Mouse (Mus musculus): Measurements from ENCODE around the gene Ankrd40.

Ankrd40 gene

DNA sequence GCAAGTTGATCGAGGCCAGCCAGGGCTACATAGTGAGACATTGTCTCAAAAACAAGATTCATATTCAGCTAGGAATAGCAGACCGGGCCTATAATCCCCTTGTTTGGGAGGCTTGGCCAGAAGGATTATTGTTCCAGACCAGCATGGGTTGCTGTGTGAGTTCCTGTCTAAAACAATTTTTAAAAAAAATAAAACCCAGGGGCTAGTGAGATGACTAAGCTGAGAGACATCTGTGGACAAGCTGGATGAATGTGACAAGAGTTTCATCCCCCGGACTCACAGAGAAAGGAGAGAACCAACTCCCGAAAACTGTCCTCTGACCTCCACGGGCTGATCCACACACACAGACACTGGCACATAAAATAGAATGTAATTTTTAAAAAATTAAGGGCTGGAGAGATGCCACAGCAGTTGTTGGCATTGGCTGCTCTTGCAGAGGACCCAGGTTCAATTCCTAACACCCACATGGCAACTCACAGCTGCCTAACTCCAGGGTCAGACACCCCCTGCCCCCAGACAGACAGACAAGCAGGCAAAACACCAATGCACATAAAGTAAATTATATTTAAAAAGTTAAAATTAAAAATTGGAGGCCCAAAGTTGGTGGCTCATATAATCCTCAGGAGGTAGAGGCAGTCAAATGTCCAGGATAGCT lies 4.4 kb upstream of the Ankrd40 start:
- no peak for DNase-seq (ENCODE audit: low read depth, low spot score)

GRCm38 (mm10) chr11:94324618-94325017 lies 3.2 kb upstream of the Ankrd40 start:
- DNase-seq (ENCODE audit: low read depth, low spot score) = no peak

- peak; percentile 42 for DNase-seq (ENCODE audit: low read depth, low spot score)
These were observed 815 bp upstream of the Ankrd40 start for GRCm38 (mm10) chr11:94326961-94327411.

DNA sequence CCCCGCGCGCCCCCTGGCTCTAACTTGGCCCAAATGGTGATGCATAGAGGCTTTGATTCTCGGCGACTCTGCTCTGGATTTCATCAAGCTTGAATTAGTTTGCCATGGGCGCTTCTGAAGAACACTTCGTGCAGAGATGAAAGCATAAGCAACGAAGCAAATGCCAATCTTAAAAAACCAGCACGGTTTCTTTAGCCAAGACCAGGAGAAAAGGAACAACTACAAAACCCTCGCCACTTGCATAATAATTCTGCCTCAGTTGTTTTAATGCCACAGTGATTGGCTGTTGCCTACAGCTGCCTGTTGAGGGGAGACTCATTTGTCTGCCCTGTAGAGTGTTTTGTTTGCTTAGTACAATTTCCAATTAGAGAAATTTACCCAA lies 834 bp downstream of the Ankrd40 start:
- DNase-seq (ENCODE audit: low read depth, low spot score) = no peak

DNA sequence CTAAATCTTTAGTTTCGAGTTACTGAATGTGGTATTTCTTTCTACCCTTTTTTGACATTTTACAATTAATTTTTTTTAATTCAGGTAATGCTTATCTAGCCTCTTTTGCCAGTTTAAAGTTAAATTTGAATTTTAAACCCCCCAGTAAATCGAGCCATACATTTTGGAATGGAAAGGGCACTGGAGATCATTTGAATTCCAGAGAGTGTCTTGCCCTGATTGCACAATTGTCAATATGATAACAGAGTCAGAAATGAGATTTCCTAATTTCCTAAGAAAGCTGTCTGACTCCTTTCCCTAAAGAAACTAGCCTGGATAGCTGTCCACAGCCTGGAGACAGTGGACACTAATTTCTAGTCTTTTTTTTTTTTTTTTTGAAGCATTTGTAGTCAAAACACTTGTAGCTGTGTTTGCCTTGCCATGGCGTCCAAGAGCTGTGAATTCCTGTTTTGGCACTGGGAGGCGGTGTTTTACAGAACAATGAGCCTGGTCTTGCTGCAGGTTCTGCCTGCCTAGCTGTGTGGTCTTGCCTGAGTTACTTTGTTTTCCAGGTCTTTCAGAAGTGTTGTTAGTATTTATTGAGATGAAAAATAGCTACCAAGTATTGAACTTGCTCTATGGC lies 1.6 kb downstream of the Ankrd40 start:
- DNase-seq (ENCODE audit: low read depth, low spot score) = peak; percentile 46

DNA sequence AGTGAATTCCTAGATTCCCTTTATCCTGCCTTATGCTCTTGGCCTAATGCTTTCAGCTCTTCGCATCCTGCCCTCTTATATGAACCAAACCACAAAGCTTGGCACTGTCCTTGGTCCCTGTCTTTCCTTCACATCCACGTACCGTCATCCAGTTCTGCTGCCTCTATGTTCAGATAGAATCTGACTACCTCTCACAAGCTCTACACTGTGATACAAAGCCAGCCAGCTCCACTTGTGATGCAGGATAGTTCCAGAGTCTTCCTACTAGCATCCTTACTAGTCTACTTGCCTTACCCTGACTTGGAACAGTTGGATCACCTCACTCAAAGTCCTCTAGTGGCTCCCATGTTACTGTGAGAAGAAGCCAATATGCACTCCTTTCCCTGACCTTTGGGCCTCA lies 2.4 kb downstream of the Ankrd40 start:
- no peak for DNase-seq (ENCODE audit: low read depth, low spot score)

- DNase-seq (ENCODE audit: low read depth, low spot score) = no peak
These were observed 4.9 kb downstream of the Ankrd40 start for GRCm38 (mm10) chr11:94332726-94333125.

- DNase-seq (ENCODE audit: low read depth, low spot score) = no peak
These were observed 6.7 kb downstream of the Ankrd40 start for GRCm38 (mm10) chr11:94334386-94334968.

DNA sequence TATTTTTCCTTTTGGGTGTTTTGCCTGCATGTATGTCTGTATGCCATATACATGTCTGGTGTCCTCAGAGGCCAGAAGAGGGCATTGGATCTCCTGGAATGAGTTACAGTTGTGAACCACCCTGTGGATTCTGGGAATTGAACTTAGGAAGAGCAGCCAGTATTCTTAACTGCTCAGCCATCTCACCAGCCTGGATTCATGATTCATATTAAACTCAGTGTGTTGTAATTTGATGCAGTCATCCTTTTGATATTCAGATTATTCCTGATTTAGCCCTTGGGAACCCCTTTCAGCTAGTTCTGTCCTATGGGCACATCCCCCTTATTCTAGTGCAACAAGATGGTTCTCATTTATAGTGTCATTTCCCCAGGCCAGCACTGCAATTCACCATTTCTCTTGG lies 8.8 kb downstream of the Ankrd40 start:
- no peak for DNase-seq (ENCODE audit: low read depth, low spot score)

- DNase-seq (ENCODE audit: low read depth, low spot score) = no peak
These were observed 10.5 kb downstream of the Ankrd40 start for GRCm38 (mm10) chr11:94338347-94338746.

DNA sequence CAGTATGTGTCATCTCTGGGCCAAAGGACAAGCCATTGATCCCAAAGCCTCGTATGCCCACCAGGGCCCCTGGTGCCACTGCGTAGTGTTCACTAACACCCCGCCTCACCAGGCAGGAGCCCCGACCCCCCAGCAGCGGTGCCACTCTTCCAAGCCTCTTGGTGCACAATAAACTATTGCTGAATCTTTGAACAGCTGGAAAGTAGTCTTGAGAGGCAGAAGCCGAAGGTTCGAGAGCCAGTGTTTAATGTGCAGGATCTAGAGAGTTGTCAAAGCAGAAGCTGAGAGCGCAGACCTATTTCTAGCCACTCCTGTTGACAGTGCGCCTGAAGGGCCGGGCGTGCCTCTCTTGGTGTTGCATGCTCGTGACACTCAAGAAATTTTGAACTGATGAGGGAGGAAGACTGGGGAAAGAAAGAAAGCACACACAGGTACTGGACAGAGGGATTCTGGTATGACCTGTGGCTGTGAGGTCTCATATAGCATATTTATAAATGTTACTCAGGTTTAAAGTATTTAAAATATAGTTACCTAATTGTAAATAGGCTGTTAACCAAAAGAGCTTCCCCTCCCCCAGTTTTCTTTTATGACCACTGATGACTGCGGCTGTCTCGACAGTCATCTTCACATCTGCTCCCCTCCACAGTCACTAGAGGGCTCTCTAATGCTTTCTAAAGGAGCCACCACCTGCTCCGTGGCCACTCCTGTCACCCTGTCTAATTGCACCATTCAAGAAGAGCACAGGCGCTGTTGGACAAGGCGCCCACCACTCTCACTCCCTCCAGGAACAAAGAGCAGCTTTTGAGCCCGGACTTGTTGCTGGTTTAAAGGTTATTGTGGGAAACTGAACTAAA lies 12.2 kb downstream of the Ankrd40 start:
- peak; percentile 65 for DNase-seq (ENCODE audit: low read depth, low spot score)

- no peak for DNase-seq (ENCODE audit: low read depth, low spot score)
These were observed 13.4 kb downstream of the Ankrd40 start for GRCm38 (mm10) chr11:94340948-94341933.

DNA sequence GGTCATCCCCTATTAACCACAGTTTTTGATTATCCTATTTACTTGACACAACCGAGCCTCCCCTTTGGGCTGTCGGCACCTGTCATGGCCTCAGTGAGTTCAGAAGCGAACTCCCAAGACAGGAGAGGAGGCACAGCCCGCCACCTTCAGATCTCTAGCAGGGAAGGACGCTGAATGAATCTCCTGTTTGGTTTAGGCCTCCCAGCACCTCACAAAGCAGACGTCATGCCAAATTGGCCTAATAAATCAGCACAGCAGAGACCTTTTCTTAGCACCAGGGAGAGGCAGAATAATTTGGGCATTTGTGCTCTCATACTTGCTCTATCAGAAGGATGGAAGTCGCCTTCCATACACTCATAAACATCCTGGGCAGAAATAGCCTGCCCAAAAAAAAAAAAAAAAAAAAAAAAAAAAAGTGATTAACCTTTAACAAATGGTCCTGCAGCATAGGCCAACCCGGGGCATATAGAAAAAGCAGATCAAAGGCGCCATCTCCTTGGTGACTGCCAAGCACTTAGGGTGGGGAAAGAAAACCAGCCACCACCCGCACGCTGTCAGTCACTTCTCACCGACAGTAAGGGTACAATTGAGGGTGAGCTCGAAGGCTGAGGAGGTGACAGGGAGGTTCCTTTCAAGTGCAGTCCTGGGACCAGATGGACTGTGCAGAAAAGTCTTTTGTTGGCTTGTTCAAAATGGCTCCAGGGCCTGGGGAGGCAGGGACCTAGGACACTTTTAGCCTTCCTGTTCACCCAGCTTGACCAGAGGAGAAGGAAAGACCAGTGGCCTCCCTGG lies 14.5 kb downstream of the Ankrd40 start:
- DNase-seq (ENCODE audit: low read depth, low spot score) = no peak

DNA sequence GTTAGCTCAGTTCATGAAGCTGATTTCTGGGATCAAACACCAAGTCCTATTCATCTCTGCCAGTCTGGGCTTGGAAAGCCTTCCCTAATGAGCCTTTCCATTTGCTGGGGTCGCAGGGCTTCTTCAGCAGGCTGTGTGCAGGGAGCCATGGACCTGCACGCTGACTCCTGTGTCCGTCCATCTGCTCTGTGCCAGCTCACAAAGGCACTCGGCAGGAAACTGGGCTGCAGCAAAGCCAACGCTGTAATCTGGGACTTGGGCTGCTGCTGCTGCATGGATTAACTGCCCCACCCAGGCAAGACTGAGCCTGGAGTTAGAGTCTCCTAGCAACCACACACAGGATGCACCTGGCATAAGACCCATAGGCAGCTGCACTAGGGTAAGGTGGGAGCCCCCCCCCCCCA lies 16.2 kb downstream of the Ankrd40 start:
- DNase-seq (ENCODE audit: low read depth, low spot score) = peak; percentile 29

- no peak for DNase-seq (ENCODE audit: low read depth, low spot score)
These were observed 16.7 kb downstream of the Ankrd40 start for GRCm38 (mm10) chr11:94344470-94344869.

DNA sequence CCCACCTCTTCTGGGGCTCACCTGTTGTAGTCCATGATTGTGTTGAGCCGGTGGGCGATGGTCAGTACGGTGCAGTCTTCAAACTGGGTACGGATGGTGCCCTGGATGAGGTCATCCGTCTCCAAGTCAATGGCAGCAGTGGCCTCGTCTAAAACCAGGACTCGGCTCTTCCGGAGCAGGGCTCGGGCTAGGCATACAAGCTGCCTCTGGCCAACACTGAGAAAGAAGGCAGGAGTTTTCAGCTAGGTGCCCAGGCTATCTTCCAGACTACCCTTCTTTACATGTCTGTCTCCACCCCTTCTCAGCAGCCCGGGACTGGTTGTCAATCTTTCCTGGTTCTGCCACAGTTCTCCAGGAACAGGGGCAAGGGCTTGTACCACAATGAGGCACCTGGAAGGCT lies 18.1 kb downstream of the Ankrd40 start:
- DNase-seq (ENCODE audit: low read depth, low spot score) = no peak

DNA sequence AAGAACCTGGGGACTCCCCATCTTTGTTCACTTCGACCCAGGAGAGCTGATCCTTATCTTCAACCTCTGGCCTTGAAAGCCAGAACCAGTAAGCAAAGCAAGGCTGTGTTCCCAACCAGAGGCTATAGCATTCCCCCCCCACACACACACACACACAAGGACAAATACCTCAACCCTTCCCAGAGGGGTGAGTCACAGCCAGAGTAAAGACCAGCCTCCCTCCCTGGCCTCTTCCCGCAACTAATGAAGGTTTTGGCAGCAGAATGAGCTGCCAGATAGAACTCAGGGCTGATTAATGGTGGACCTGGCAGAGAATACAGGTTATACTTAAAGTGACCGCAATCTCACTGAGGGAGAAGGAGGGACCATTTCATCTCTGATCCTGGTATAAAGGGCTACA lies 18.8 kb downstream of the Ankrd40 start:
- no peak for DNase-seq (ENCODE audit: low read depth, low spot score)

DNA sequence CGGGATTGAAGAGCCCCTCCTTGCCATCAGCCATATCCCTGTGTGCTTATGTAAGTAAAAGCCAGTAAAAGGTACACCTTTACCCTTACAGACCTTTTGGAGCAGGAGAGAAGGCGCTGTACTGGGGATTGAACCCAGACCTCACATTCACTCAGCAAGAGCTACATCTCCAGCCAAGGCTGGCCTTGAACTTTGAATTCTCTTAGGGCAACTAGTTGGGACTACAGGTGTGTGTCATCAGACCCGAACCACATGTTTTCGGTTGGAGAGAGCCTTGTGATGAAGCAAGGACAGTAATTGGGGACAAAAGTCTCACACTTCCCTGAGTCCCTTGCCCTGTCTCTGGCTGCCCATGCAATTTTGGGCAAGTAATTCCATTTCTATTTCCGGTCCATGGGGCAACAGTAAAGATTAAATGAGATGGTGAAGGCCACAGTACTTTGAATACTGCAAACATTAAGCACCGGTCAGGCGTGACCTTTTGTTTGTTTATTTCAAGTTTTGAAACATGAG lies 19.3 kb downstream of the Ankrd40 start:
- DNase-seq (ENCODE audit: low read depth, low spot score) = no peak

DNA sequence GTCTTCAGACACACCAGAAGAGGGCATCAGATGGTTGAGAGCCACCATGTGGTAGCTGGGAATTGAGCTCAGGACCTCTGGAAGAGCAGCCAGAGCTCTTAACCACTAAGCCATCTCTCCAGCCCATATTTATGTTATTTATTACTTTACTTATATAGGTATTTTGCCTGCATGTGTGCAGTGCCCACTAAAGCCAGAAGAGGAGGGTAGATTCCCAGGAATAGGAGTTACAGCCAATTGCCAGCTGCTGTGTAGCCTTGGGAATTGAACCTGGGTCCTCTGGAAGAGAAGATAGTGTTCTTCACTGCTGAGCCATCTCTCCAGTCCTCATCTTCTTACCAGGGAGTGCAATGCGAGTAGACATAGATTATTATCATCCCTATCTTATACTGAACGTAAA lies 22.0 kb downstream of the Ankrd40 start:
- no peak for DNase-seq (ENCODE audit: low read depth, low spot score)

DNA sequence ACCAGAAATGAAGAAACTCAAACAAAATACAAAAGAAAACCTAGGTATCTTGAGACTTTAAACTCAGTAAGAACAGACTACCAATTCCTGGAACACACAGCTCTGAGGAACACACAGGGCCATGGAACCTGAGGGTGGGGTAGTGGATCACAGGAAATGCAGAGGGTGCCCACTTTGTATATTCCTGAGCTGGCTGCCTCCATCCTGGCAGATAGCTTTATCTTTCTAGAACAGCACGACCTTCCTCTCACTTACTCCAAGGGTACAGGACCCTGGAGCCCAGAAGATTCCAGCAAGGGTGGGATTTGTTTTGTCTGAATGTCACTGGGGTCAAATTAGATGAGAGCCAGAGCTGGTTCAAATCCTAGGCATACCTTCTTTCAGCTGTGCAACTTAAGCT lies 22.5 kb downstream of the Ankrd40 start:
- DNase-seq (ENCODE audit: low read depth, low spot score) = no peak
